In the genomic region with DNA sequence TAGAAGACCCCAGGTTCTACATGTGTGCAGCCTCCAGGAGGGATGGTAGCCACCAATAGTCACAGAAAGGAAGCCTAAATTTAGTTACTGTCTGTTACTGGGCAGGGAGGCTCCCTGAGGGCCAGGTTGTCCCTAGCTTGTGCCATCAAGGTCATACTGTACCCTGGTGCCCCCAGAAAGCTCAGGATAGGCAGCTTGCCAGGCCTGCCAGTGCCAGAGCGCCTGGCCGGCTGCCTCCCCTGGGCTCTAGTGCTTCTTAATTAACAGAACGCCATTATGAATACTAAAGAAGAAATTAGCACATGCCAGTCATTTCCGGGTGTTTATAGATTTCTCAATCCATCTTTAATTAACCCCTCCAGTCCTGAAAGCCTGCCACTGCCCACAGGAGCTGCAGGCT, we compare ENCODE assay signal across 9 mouse cellular contexts.
A peak's percentile ranks its signal among the peaks of the same experiment; 100 is the strongest.
DNase-seq lines count a peak whose midpoint lies in the region; ATAC-seq lines count a peak whose summit lies in the region.
"Had no signal": no experiment of that assay in that cellular context is flagged by ENCODE, and none has a peak within 500 bp of the region (broad histone marks: within the 10 kb centered on the region; RNA-seq: fewer than 3 reads in every experiment).

No protein-coding gene starts in this region.

- peak; percentile 25 for DNase-seq in cerebellum, adult 11-12 months
- peak; percentile 48 for DNase-seq in left cerebral cortex, postnatal 4 days
- DNase-seq in left cerebral cortex, postnatal 10 days (ENCODE audit: extremely low spot score in 1 of 2, low spot score in 2 of 2), result no peak
- peak; percentile 57 to 65 for DNase-seq in cerebellum, postnatal 14 days
- peak; percentile 48 for DNase-seq in kidney, postnatal 14 days
- DNase-seq in urinary bladder, adult 2 months (ENCODE audit: low spot score), result no peak
- no peak for DNase-seq in left cerebral cortex, adult 8-10 months (ENCODE audit: low spot score in 2 of 2)

- intact Hi-C loops in left cerebral cortex, postnatal 4 days (cut with DNase I), result no loop called here
- intact Hi-C loops in left cerebral cortex, postnatal 10 days (cut with DNase I), result no loop called here

- no peak for ATAC-seq in cerebellum, adult (ENCODE audit: insufficient number of reproducible peaks, low FRiP score, low TSS enrichment)
- ATAC-seq: Patski had no signal

Comparison
In these comparisons a context has a peak if more than half of its experiments do, and no peak if none do; other contexts are left out.
1. DNase-seq: peak in cerebellum, adult 11-12 months (single experiment), left cerebral cortex, postnatal 4 days (single experiment), cerebellum, postnatal 14 days (2 of 2) and kidney, postnatal 14 days (single experiment); none in left cerebral cortex, postnatal 10 days (0 of 2), urinary bladder, adult 2 months (single experiment) and left cerebral cortex, adult 8-10 months (0 of 2).